Mouse (Mus musculus) kidney, postnatal 0 days (tissue): ENCODE measurements around the gene Rgs6. TPM values are rescaled to one million over a fixed set of nuclear protein-coding genes. Genes with fewer than 3 reads are reported as not detected.

Experiments
- ATAC-seq: fragments of 200-750 bp; cut with Nextera tagmentation; replicated peaks from 2 replicates; pipeline ENCODE4 v1.8.0; 2017; ENCODE audit warnings: low read depth, moderate number of reproducible peaks, moderate TSS enrichment, moderate library complexity; ENCODE audit not compliant: low FRiP score
- DNase-seq: peaks from one replicate; pipeline ENCODE4 v3.0.0-alpha.2; 2016; ENCODE audit warnings: low spot score
- H3K27ac ChIP-seq: fragments of 300-500 bp; sonication (generic); 2 replicates; pipeline ENCODE4 v1.5.1; 2014; ENCODE audit warnings: mild to moderate bottlenecking
- H3K27me3 ChIP-seq: fragments of 300-500 bp; sonication (generic); 2 replicates; pipeline ENCODE4 v1.6.1; 2014; ENCODE audit warnings: low read length, mixed read lengths; ENCODE audit not compliant: insufficient read depth
- H3K36me3 ChIP-seq: fragments of 300-500 bp; sonication (generic); 2 replicates; pipeline ENCODE4 v1.6.1; 2014; ENCODE audit warnings: low read length, mixed read lengths; ENCODE audit not compliant: insufficient read depth
- H3K4me1 ChIP-seq: fragments of 300-500 bp; sonication (generic); replicated peaks from 2 replicates; pipeline ENCODE4 v1.6.1; 2014; ENCODE audit warnings: antibody characterized with exemption, low read length, mixed read lengths; ENCODE audit not compliant: insufficient read depth
- H3K4me2 ChIP-seq: fragments of 300-500 bp; sonication (generic); 2 replicates; pipeline ENCODE4 v1.6.1; 2014; ENCODE audit warnings: mild to moderate bottlenecking, low read length, moderate library complexity, mixed read lengths
- H3K4me3 ChIP-seq: fragments of 300-500 bp; sonication (generic); replicated peaks from 2 replicates; pipeline ENCODE4 v1.5.1; 2014; ENCODE audit warnings: low read depth, low read length
- H3K9ac ChIP-seq: fragments of 300-500 bp; sonication (generic); 2 replicates; pipeline ENCODE4 v1.6.1; 2014; ENCODE audit warnings: low read depth, low read length
- H3K9me3 ChIP-seq: fragments of 300-500 bp; sonication (generic); replicated peaks from 2 replicates; pipeline ENCODE4 v1.6.1; 2016; ENCODE audit warnings: low read length, inconsistent platforms, mixed read lengths
- CTCF ChIP-seq: IDR thresholded peaks from 2 replicates; pipeline ENCODE4 v1.5.1; 2016; ENCODE audit warnings: antibody characterized with exemption, low read depth, mild to moderate bottlenecking, moderate library complexity
- WGBS: fragments of 180-500 bp; shearing (Covaris S2); extraction: QIAGEN DNeasy Blood & Tissue Kit; methylation state at CpG from one replicate; pipeline ENCODE4 v1.1.7; 2014; 5-methylcytosine and 5-hydroxymethylcytosine counted together
- polyA plus RNA-seq: library from polyadenylated mRNA; unstranded; fragments of >200 nt; fragmentation: Nextera tagmentation; extraction: Ambion mirVana; gene quantifications from 2 replicates; pipeline ENCODE4 v1.2.1, GENCODE M21; 2015

Gene Rgs6
- polyA plus RNA-seq, 1 experiment from 2014 or later, result 2.2 TPM

GRCm38 (mm10) chr12:82757367-82757766 is 169.3 kb downstream of the Rgs6 start:
- Histone ChIP-seq H3K4me2 (no peak overlapping the region), H3K9me3 (no peaks in the 10 kb centered on the region), H3K4me3 (no peak overlapping the region), H3K4me1 (no peaks in the 10 kb centered on the region), H3K27me3 (no peaks in the 10 kb centered on the region), H3K9ac (no peak overlapping the region), H3K27ac (no peak overlapping the region), H3K36me3 (no peaks in the 10 kb centered on the region)
- DNase-seq (peak; percentile 12), ATAC-seq (no peak)
- 32% methylated on average over 1 of the region's 1 CpGs for WGBS
- no peak for TF ChIP-seq CTCF

GRCm38 (mm10) chr12:82762046-82762445 is 174.0 kb downstream of the Rgs6 start:
- ATAC-seq, result no peak

GRCm38 (mm10) chr12:82768726-82769125 is 180.6 kb downstream of the Rgs6 start:
- Histone ChIP-seq H3K9ac (no peak overlapping the region), H3K4me3 (no peak overlapping the region), H3K36me3 (no peaks in the 10 kb centered on the region), H3K9me3 (no peaks in the 10 kb centered on the region), H3K27ac (no peak overlapping the region), H3K27me3 (no peaks in the 10 kb centered on the region), H3K4me1 (no peaks in the 10 kb centered on the region), H3K4me2 (no peak overlapping the region)
- WGBS, result 69% methylated on average over 3 of the region's 3 CpGs
- DNase-seq (no peak), ATAC-seq (no peak)
- TF ChIP-seq CTCF, result no peak

More at GRCm38 (mm10) chr12:82762046-82762445, 174.0 kb downstream of the Rgs6 start:
- 85% methylated on average over 2 of the region's 2 CpGs for WGBS
- no peak for TF ChIP-seq CTCF
- Histone ChIP-seq H3K4me1 (no peaks in the 10 kb centered on the region), H3K36me3 (no peaks in the 10 kb centered on the region), H3K27me3 (no peaks in the 10 kb centered on the region), H3K27ac (no peak overlapping the region), H3K4me3 (no peak overlapping the region), H3K4me2 (no peak overlapping the region), H3K9me3 (no peaks in the 10 kb centered on the region), H3K9ac (no peak overlapping the region)
- DNase-seq, result no peak

GRCm38 (mm10) chr12:82772215-82772614 is 184.1 kb downstream of the Rgs6 start:
- Histone ChIP-seq H3K27me3 (no peaks in the 10 kb centered on the region), H3K27ac (no peak overlapping the region), H3K4me1 (no peaks in the 10 kb centered on the region), H3K9me3 (no peaks in the 10 kb centered on the region), H3K4me2 (no peak overlapping the region), H3K36me3 (no peaks in the 10 kb centered on the region), H3K4me3 (no peak overlapping the region), H3K9ac (no peak overlapping the region)
- 96% methylated on average over 2 of the region's 2 CpGs for WGBS
- ATAC-seq, result no peak
- peak; percentile 61 for TF ChIP-seq CTCF
- no peak for DNase-seq

- H3K4me1 ChIP-seq, result no peaks in the 10 kb centered on the region
- no peak overlapping the region for H3K9ac ChIP-seq
- no peak for ATAC-seq
- no peak for TF ChIP-seq CTCF
- WGBS, result 89% methylated on average over 7 of the region's 7 CpGs
- no peak for DNase-seq
- H3K4me3 ChIP-seq, result no peak overlapping the region
- H3K27ac ChIP-seq, result no peak overlapping the region
- H3K9me3 ChIP-seq, result no peaks in the 10 kb centered on the region
- H3K36me3 ChIP-seq, result no peaks in the 10 kb centered on the region
- H3K4me2 ChIP-seq, result no peak overlapping the region
- H3K27me3 ChIP-seq, result no peaks in the 10 kb centered on the region
Measured at GRCm38 (mm10) chr12:82774576-82774975, 186.5 kb downstream of the Rgs6 start.

GRCm38 (mm10) chr12:82776686-82777085 is 188.6 kb downstream of the Rgs6 start:
- WGBS, result 92% methylated on average over 4 of the region's 4 CpGs
- Histone ChIP-seq H3K27me3 (no peaks in the 10 kb centered on the region), H3K9ac (no peak overlapping the region), H3K27ac (no peak overlapping the region), H3K4me3 (no peak overlapping the region), H3K36me3 (no peaks in the 10 kb centered on the region), H3K4me2 (no peak overlapping the region), H3K9me3 (no peaks in the 10 kb centered on the region), H3K4me1 (no peaks in the 10 kb centered on the region)
- no peak for TF ChIP-seq CTCF
- no peak for DNase-seq
- ATAC-seq, result no peak

- no peak overlapping the region for H3K4me2 ChIP-seq
- DNase-seq, result no peak
- no peak for TF ChIP-seq CTCF
- 91% methylated on average over 5 of the region's 5 CpGs for WGBS
- ATAC-seq, result no peak
- H3K27ac ChIP-seq, result no peak overlapping the region
- H3K36me3 ChIP-seq, result no peaks in the 10 kb centered on the region
- no peaks in the 10 kb centered on the region for H3K27me3 ChIP-seq
- no peaks in the 10 kb centered on the region for H3K9me3 ChIP-seq
- no peaks in the 10 kb centered on the region for H3K4me1 ChIP-seq
- H3K4me3 ChIP-seq, result no peak overlapping the region
- H3K9ac ChIP-seq, result no peak overlapping the region
Measured at GRCm38 (mm10) chr12:82780936-82781335, 192.8 kb downstream of the Rgs6 start.
